Mouse (Mus musculus) lung, adult 2 months (tissue): ENCODE results near the gene Galk1. TPM values are rescaled to one million over a fixed set of nuclear protein-coding genes. Genes with fewer than 3 reads are reported as not detected.
A peak's percentile ranks its signal among the peaks of the same experiment; 100 is the strongest.

Experiments used
- DNase-seq: peaks from one replicate; pipeline ENCODE4 v3.0.0; 2022
- H3K4me1 ChIP-seq: fragments of 200-500 bp; 2 replicates; pipeline ENCODE4 v1.6.1; 2011; ENCODE audit warnings: low read length; ENCODE audit not compliant: control insufficient read depth, insufficient read depth
- H3K4me3 ChIP-seq: fragments of 200-500 bp; replicated peaks from 2 replicates; pipeline ENCODE3; 2011; ENCODE audit warnings: low read depth, mild to moderate bottlenecking, control low read depth, low read length; ENCODE audit errors: extremely low read depth
- CTCF ChIP-seq: fragments of 200-500 bp; IDR thresholded peaks from 2 replicates; pipeline ENCODE4 v1.5.1; 2011; ENCODE audit warnings: mild to moderate bottlenecking, low read length, control low read depth; ENCODE audit not compliant: insufficient read depth
- POLR2A ChIP-seq: fragments of 200-500 bp; IDR thresholded peaks from 2 replicates; pipeline ENCODE4 v1.6.1; 2011; ENCODE audit warnings: low read depth, mild to moderate bottlenecking, control low read depth, low read length, borderline replicate concordance; ENCODE audit errors: extremely low read depth
- WGBS: fragments of 180-500 bp; shearing (Covaris S2); methylation state at CpG from one replicate; pipeline ENCODE4 v1.1.7; 2018; 5-methylcytosine and 5-hydroxymethylcytosine counted together
- polyA plus RNA-seq: library from polyadenylated mRNA; depleted of rRNA; stranded (reverse); fragments of >200 nt; gene quantifications from 2 replicates; pipeline ENCODE4 v1.2.3, GENCODE M21; 2012

Gene Galk1
- polyA plus RNA-seq, 1 experiment = 49.5 TPM

DNA sequence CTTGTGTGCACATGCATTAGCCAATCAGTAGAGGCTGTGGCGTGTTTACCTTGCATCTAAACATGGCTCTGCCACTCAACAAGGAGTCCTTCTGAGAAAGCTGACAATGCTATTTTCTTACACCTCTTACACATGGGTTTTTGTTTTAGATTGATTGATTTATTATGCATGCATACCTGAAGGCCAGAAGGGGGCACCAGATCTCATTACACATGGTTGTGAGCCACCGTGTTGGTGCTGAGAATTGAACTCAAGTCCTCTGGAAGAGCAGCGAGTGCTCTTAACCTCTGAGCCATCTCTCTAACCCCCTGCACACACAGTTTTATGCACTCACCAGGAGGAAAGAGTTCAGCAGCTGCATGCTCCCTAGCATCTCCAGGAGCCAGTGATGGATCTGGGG is 9.6 kb downstream of the Galk1 start:
- TF ChIP-seq CTCF = no peak
- no peak for TF ChIP-seq POLR2A
- Histone ChIP-seq H3K4me3 (no peak overlapping the region), H3K4me1 (peaks cover 5% of the 10 kb centered on the region; the same call in 1 of the 2 replicates)
- 82% methylated on average over 3 of the region's 3 CpGs for WGBS
- DNase-seq = no peak

DNA sequence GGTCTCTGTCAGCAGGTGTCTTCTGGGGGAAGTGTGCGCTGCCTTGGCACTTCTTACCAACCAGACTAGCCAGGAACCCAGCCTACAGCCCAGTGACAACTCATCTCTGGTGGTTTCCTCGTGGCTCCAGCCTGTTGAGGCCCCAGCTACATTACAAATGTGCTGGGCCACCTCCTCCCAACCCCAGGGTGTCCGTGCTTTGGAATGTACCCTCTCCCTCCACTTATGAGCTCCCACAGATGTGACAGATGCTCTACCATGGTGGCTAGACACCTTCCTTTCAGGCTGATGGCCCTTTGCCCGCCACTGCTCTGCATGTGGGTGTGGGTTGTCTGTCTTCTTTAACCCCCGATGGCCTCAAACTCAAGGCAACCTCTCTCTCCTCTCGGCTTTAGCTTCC is 10.8 kb downstream of the Galk1 start:
- 62% methylated on average over 6 of the region's 6 CpGs for WGBS
- DNase-seq = no peak
- Histone ChIP-seq H3K4me3 (no peak overlapping the region), H3K4me1 (peaks cover 5% of the 10 kb centered on the region; the same call in 1 of the 2 replicates)
- TF ChIP-seq CTCF (no peak), POLR2A (no peak)

DNA sequence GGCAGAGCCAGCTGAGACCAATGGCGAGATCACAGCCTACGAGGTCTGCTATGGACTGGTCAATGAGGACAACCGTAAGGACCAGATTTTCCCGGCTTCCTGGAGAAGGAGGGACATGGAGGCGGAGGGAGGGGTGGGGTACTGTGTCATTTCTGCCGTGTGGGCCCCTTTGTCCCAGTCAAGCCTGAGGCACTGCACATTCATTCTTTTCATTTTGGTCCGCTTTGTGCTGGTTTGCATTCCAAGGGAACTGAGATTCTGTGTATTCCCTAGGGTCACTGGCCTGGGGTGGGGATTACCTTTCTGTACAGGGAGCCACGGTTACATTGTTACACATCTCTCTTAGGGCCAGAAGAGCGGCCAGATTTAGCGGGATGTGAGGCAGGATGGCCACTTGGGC is 11.9 kb downstream of the Galk1 start:
- no peak for DNase-seq
- no peak overlapping the region for H3K4me3 ChIP-seq
- WGBS = 64% methylated on average over 10 of the region's 10 CpGs
- peaks cover 5% of the 10 kb centered on the region; the same call in 1 of the 2 replicates for H3K4me1 ChIP-seq
- TF ChIP-seq CTCF (no peak), POLR2A (no peak)

DNA sequence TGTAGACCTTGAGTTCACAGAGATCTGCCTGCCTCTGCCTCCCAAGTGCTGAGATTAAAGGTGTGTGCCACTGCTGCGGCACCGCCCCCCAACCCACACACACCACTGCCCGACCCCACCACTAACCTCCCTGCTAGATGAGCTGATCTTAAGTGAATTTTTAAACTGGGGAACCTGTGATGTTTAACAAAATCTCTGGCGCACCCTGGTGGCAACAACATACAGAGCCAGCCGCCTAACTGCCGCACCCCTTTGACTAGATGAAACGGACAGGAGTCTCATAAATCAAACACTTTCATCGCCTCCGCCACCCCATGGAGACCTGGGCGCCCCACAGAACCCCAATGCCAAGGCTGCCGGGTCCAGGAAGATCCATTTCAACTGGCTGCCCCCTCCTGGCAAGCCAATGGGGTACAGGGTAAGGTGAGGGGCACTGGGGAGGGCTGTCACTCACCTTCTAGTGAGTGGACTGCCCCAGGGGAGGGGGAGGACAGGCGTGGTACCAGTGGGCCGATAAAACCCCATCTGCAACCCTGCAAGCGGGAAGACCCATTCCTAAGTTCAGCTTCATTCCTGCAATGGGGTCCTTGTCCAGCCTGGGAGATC is 12.9 kb downstream of the Galk1 start:
- peak; percentile 72 for DNase-seq
- WGBS = 11% methylated on average over 14 of the region's 14 CpGs
- H3K4me3 ChIP-seq = no peak overlapping the region
- TF ChIP-seq CTCF (peak; percentile 62), POLR2A (no peak)
- no peaks in the 10 kb centered on the region for H3K4me1 ChIP-seq

DNA sequence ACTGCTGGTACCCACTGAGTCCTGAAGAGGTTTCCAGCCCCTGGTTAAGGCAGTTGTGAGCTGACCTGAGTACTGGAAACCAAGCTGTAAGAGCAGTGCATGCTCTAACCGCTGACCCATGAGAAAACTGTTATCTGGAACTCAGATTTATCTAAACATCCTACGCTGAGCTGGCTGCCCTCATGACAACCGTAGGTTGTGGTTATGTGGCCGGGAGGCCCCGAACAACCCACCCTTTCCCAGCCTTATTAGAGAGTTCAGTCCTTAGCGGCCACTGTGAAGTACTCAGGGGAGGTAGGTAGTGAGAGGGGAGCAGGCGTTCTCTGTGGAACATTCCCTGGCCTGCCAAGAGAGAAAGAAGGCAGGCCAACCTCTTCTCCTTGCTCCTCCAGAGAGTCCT is 13.5 kb downstream of the Galk1 start:
- no peak overlapping the region for H3K4me3 ChIP-seq
- 39% methylated on average over 7 of the region's 7 CpGs for WGBS
- DNase-seq = no peak
- TF ChIP-seq CTCF (no peak), POLR2A (no peak)
- H3K4me1 ChIP-seq = no peaks in the 10 kb centered on the region

DNA sequence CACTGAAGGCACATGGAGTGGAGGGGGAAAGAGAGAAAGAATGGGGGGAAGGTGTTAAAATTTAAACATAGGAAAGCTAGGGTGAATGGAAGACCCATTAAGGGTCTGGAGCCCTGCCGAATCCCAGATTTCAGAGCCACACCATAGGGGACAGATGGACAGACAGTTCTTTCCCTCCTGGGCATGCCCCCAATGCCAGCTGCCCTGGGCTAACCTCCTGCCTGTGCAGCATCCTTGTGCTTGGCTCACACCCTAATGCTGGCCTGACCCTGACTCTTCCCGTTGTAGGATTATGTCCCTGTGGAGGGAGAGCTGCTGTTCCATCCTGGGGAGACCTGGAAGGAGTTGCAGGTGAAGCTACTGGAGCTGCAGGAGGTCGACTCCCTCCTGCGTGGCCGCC is 14.9 kb downstream of the Galk1 start:
- Histone ChIP-seq H3K4me1 (no peaks in the 10 kb centered on the region), H3K4me3 (no peak overlapping the region)
- 66% methylated on average over 5 of the region's 5 CpGs for WGBS
- TF ChIP-seq CTCF = no peak
- TF ChIP-seq POLR2A = no peak
- DNase-seq = no peak

DNA sequence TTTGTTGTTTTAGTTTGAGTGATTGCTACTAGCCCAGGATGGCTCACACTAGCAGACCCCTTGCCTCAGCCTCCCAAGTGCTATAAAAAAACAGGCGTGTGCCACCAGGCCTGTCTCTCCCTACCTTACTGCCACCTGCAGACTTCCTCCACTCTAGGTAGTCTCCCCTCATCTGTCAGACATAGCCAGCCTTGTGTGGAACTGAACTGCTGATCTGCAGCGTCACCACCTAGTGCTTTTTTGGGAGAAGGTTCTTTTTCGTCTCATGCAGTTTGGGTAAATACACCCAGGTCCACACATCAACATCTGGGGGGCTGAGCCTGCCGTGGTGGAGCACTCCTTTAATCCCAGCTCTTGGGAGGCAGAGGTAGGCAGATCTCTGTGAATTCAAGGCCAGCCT is 15.5 kb downstream of the Galk1 start:
- WGBS = 80% methylated on average over 4 of the region's 4 CpGs
- DNase-seq = no peak
- H3K4me1 ChIP-seq = no peaks in the 10 kb centered on the region

DNA sequence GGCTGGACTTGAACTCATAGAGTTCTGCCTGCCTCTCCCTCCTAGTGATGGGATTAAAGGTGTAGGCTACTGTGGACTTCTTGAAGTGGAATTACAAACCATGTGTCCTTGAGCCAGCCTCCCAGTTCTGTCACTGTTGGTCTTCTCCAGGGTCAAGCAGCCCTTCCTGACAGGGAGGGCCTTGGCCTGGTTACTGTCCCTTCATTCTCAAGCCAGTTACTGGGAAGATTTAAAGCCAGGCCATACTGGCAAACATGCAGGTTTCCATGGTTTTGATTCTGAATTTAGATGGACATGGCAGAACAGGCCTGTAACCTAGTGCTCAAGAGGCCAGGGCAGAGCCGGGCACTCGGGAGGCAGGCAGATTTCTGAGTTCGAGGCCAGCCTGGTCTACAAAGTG is 17.3 kb downstream of the Galk1 start:
- Histone ChIP-seq H3K4me3 (no peak overlapping the region), H3K4me1 (no peaks in the 10 kb centered on the region)
- no peak for DNase-seq
- TF ChIP-seq CTCF = no peak
- TF ChIP-seq POLR2A = no peak
- WGBS = 95% methylated on average over 3 of the region's 3 CpGs

More for the DNA sequence above, 15.5 kb downstream of the Galk1 start:
- TF ChIP-seq CTCF (no peak), POLR2A (no peak)
- H3K4me3 ChIP-seq = no peak overlapping the region

DNA sequence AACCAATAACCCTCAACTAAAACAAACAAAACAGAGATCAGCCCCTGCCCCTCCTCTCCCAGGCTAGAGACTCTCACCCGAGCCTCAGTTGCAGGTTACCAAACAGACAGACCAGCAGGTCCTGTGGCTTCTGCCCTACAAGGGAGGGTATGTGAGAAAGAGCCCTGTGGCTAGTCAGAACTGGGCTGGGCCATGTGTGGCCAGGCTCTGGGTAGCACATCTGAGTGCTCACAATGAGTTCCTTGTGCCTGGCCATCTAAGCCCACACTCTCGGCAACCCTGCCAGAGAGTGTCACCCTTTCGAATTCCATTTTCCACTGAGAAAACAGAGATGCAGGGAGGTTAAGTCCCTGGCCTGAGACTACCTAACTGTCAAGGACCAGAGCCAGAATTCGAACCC is 20.4 kb downstream of the Galk1 start:
- Histone ChIP-seq H3K4me1 (no peaks in the 10 kb centered on the region), H3K4me3 (no peak overlapping the region)
- WGBS = 60% methylated on average over 4 of the region's 4 CpGs
- TF ChIP-seq POLR2A = no peak
- no peak for TF ChIP-seq CTCF
- DNase-seq = no peak

DNA sequence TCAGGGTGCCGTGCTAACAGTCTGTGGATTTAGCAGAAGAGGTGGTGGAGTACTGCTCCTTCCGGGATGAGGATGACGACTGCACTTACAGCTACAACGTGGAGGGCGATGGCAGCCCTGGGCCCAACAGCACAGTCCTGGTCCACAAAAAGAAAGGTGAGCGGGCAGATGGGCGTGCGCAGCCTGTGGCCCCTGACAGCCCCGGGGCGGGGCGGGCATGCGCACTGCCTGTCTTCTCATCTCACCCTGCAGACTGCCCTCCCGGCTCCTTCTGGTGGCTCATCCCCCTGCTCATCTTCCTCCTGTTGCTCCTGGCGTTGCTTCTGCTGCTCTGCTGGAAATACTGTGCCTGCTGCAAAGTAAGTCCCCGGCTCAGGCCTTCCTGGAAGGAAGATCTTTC is 22.8 kb downstream of the Galk1 start:
- no peak for DNase-seq
- H3K4me1 ChIP-seq = no peaks in the 10 kb centered on the region
- H3K4me3 ChIP-seq = no peak overlapping the region
- TF ChIP-seq POLR2A (no peak), CTCF (no peak)
- WGBS = 48% methylated on average over 15 of the region's 15 CpGs
